Mouse (Mus musculus): ENCODE measurements around the gene Exosc2. TPM values are rescaled to one million over a fixed set of nuclear protein-coding genes. Genes with fewer than 3 reads are reported as not detected.
"Not testable (repeated sequence)": the region's sequence is repeated elsewhere in the genome, so short reads cannot be mapped to it uniquely, and the experiment has no call there.

Exosc2 gene
- total and polyA plus RNA-seq, 2 experiments from 2014 or later, result 31.1 to 36.5 TPM

DNA sequence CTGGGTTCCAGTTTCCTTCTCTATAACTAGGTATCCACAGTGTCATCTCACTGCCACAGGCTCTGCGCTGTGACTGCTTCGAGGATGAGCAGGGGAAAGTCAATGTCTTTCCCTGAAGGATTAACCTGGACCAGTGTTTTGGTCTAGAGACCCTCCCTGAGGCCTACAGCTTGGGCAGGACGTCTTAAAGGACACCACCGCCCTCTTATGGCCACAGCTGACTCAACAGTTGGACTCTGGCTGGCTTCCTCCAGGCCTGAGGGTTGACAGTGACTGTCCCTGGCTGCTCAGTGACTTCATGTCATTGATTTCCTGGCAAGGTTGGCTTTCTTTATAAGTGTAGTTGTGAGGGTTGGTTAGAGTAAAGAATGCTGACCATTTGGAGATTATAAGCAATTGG, 3.2 kb upstream of the Exosc2 start:
- Histone ChIP-seq H3K4me3 (ENCODE audit: low read length) (no peak overlapping the region), H3K27ac (no peak overlapping the region), H3K4me2 (ENCODE audit: low read depth, low read length) (no peak overlapping the region), H3K9me3 (ENCODE audit: low read length) (no peaks in the 10 kb centered on the region), H3K4me1 (ENCODE audit: insufficient read depth, low read length) (no peaks in the 10 kb centered on the region), H3K27me3 (ENCODE audit: insufficient read depth, low read length) (peaks cover 6% of the 10 kb centered on the region; the same call in 1 of the 2 replicates), H3K9ac (replicated peaks; ENCODE audit: low read length) (no peak overlapping the region), H3K36me3 (ENCODE audit: insufficient read depth, low read length) (no peaks in the 10 kb centered on the region)
- 22% methylated on average over 4 of the region's 4 CpGs for WGBS
- peak; percentile 74 for TF ChIP-seq CTCF (IDR thresholded peaks at IDR 0.05; ENCODE audit: low read depth)
- peak; percentile 64 for DNase-seq (ENCODE audit: low spot score)
- no peak for ATAC-seq

GRCm38 (mm10) chr2:31678641-31679040, 8.1 kb downstream of the Exosc2 start:
- H3K4me3 ChIP-seq (ENCODE audit: low read length), result no peak overlapping the region
- no peaks in the 10 kb centered on the region for H3K9me3 ChIP-seq (ENCODE audit: low read length)
- H3K9ac ChIP-seq (replicated peaks; ENCODE audit: low read length), result no peak overlapping the region
- ATAC-seq, result no peak
- H3K27ac ChIP-seq, result no peak overlapping the region
- H3K36me3 ChIP-seq (ENCODE audit: insufficient read depth, low read length), result peaks cover 54% of the 10 kb centered on the region
- no peak for DNase-seq (ENCODE audit: low spot score)
- WGBS, result 96% methylated on average over 6 of the region's 6 CpGs
- H3K4me2 ChIP-seq (ENCODE audit: low read depth, low read length), result no peak overlapping the region
- no peaks in the 10 kb centered on the region for H3K27me3 ChIP-seq (ENCODE audit: insufficient read depth, low read length)
- no peaks in the 10 kb centered on the region for H3K4me1 ChIP-seq (ENCODE audit: insufficient read depth, low read length)
- no peak; the same call in 1 of the 2 replicates for TF ChIP-seq CTCF (IDR thresholded peaks at IDR 0.05; ENCODE audit: low read depth)

DNA sequence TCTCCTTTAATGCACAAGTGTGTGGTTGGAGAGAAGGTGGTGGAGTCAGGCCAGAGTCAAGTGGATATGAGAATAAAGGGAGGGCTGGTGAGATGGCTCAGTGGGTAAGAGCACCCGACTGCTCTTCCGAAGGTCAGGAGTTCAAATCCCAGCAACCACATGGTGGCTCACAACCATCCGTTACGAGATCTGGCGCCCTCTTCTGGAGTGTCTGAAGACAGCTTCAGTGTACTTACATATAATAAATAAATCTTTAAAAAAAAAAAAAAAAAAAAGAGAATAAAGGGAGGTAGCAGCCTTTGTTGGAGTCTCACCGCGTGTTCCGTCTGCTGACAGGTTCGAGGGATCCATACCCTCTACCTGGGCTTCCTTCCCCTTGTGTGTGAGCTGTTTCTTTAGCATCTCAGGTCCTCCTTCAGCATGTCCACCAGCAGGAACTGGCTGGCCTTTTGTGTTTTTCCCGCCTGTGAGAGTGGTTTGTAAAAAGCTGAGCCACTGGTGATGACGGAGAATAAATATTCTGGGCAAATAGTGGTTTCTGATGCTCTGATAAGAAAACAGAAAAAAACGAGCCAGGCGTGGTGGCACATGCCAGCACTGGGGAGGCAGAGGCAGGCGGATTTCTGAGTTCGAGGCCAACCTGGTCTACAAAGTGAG, 10.7 kb downstream of the Exosc2 start:
- H3K27ac ChIP-seq; DNase-seq (ENCODE audit: low spot score); H3K4me3 ChIP-seq (ENCODE audit: low read length); H3K27me3 ChIP-seq (ENCODE audit: insufficient read depth, low read length); H3K4me1 ChIP-seq (ENCODE audit: insufficient read depth, low read length); H3K9me3 ChIP-seq (ENCODE audit: low read length); H3K9ac ChIP-seq (replicated peaks; ENCODE audit: low read length); ATAC-seq; H3K4me2 ChIP-seq (ENCODE audit: low read depth, low read length): not testable (repeated sequence)
- WGBS, result 86% methylated on average over 15 of the region's 15 CpGs
- H3K36me3 ChIP-seq (ENCODE audit: insufficient read depth, low read length), result peaks cover 30% of the 10 kb centered on the region
- peak; percentile 38; the same call in 1 of the 2 replicates for TF ChIP-seq CTCF (IDR thresholded peaks at IDR 0.05; ENCODE audit: low read depth)

GRCm38 (mm10) chr2:31681731-31682235, 11.3 kb downstream of the Exosc2 start:
- no peaks in the 10 kb centered on the region for H3K27me3 ChIP-seq (ENCODE audit: insufficient read depth, low read length)
- H3K9ac ChIP-seq (replicated peaks; ENCODE audit: low read length), result no peak overlapping the region
- H3K36me3 ChIP-seq (ENCODE audit: insufficient read depth, low read length), result peaks cover 24% of the 10 kb centered on the region
- no peak overlapping the region for H3K27ac ChIP-seq
- no peaks in the 10 kb centered on the region for H3K9me3 ChIP-seq (ENCODE audit: low read length)
- 83% methylated on average over 6 of the region's 6 CpGs for WGBS
- no peak for TF ChIP-seq CTCF (IDR thresholded peaks at IDR 0.05; ENCODE audit: low read depth)
- ATAC-seq, result no peak
- H3K4me3 ChIP-seq (ENCODE audit: low read length), result no peak overlapping the region
- no peak overlapping the region for H3K4me2 ChIP-seq (ENCODE audit: low read depth, low read length)
- no peak for DNase-seq (ENCODE audit: low spot score)
- H3K4me1 ChIP-seq (ENCODE audit: insufficient read depth, low read length), result no peaks in the 10 kb centered on the region

DNA sequence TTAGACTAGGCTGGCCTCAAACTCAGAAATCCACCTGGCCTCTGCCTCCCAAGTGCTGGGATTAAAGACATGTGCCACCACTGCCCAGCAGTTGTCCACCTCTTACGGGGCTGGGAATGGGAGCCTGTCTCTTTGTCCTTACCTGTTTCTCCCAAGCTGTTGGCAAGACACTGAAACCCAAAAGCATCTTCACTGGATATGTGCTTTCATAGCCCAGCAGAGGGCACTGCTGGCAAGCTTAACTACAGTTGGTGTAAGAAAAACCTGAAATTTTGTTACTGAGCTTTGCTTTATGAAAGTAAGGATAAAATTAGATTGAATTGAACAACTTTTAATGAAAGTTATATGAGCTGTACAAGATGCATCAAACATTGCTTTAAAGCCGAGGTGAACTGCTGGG, 13.2 kb downstream of the Exosc2 start:
- Histone ChIP-seq H3K4me2 (ENCODE audit: low read depth, low read length) (no peak overlapping the region), H3K27ac (no peak overlapping the region), H3K9me3 (ENCODE audit: low read length) (no peaks in the 10 kb centered on the region), H3K27me3 (ENCODE audit: insufficient read depth, low read length) (no peaks in the 10 kb centered on the region), H3K9ac (replicated peaks; ENCODE audit: low read length) (no peak overlapping the region), H3K36me3 (ENCODE audit: insufficient read depth, low read length) (peaks cover 15% of the 10 kb centered on the region), H3K4me3 (ENCODE audit: low read length) (no peak overlapping the region), H3K4me1 (ENCODE audit: insufficient read depth, low read length) (no peaks in the 10 kb centered on the region)
- WGBS, result 11% methylated on average over 2 of the region's 2 CpGs
- DNase-seq (ENCODE audit: low spot score) (peak; percentile 89), ATAC-seq (no peak)
- TF ChIP-seq CTCF (IDR thresholded peaks at IDR 0.05; ENCODE audit: low read depth), result peak; percentile 82

GRCm38 (mm10) chr2:31688074-31688925, 17.8 kb downstream of the Exosc2 start, which contains the start of gene Abl1:
Gene Abl1, plus strand, starts transcription at chr2:31688376.
- peaks cover 15% of the 10 kb centered on the region for H3K4me1 ChIP-seq (ENCODE audit: insufficient read depth, low read length)
- TF ChIP-seq CTCF (IDR thresholded peaks at IDR 0.05; ENCODE audit: low read depth), result peak; percentile 51
- H3K9me3 ChIP-seq (ENCODE audit: low read length), result no peaks in the 10 kb centered on the region
- H3K27me3 ChIP-seq (ENCODE audit: insufficient read depth, low read length), result no peaks in the 10 kb centered on the region
- peak within 1 kb of the TSS; percentile 97 for H3K4me3 ChIP-seq (ENCODE audit: low read length)
- H3K9ac ChIP-seq (replicated peaks; ENCODE audit: low read length), result peak within 1 kb of the TSS; percentile 87
- DNase-seq (ENCODE audit: low spot score) (peak; percentile 98), ATAC-seq (peak; percentile 100)
- peak within 1 kb of the TSS; percentile 94 for H3K4me2 ChIP-seq (ENCODE audit: low read depth, low read length)
- peak within 1 kb of the TSS; percentile 91 for H3K27ac ChIP-seq
- 1% methylated on average over 54 of the region's 64 CpGs for WGBS
- H3K36me3 ChIP-seq (ENCODE audit: insufficient read depth, low read length), result no peaks in the 10 kb centered on the region
